Mouse (Mus musculus) gonadal fat pad, adult 2 months (tissue): Measurements from ENCODE around the gene Pcbp4. TPM values are rescaled to one million over a fixed set of nuclear protein-coding genes. Genes with fewer than 3 reads are reported as not detected.

Source experiments
- DNase-seq: peaks from one replicate; pipeline ENCODE4 v3.0.0-alpha.2; 2012; ENCODE audit warnings: low read depth
- polyA plus RNA-seq: library from polyadenylated mRNA; depleted of rRNA; stranded (reverse); fragments of >200 nt; gene quantifications from 2 replicates; pipeline ENCODE4 v1.2.3, GENCODE M21; 2012

Pcbp4 gene
- polyA plus RNA-seq, 1 experiment, result 53.6 TPM

- no peak for DNase-seq
These were observed 10.3 kb downstream of the Pcbp4 start for GRCm38 (mm10) chr9:106463122-106464063.

- DNase-seq, result no peak
These were observed 11.9 kb downstream of the Pcbp4 start for GRCm38 (mm10) chr9:106464751-106465541.

GRCm38 (mm10) chr9:106465571-106466200, 12.6 kb downstream of the Pcbp4 start, which contains the start of gene Gpr62:
Gene Gpr62, minus strand, starts transcription at chr9:106465938.
- DNase-seq, result no peak

GRCm38 (mm10) chr9:106466721-106467120, 13.6 kb downstream of the Pcbp4 start:
- no peak for DNase-seq

GRCm38 (mm10) chr9:106467746-106468145, 14.7 kb downstream of the Pcbp4 start:
- no peak for DNase-seq

GRCm38 (mm10) chr9:106469317-106469716, 16.2 kb downstream of the Pcbp4 start:
- DNase-seq, result no peak

- no peak for DNase-seq
These were observed 16.7 kb downstream of the Pcbp4 start for GRCm38 (mm10) chr9:106469776-106470175.

GRCm38 (mm10) chr9:106470991-106471750, 18.1 kb downstream of the Pcbp4 start:
- no peak for DNase-seq

GRCm38 (mm10) chr9:106471892-106472291, 18.8 kb downstream of the Pcbp4 start:
- no peak for DNase-seq

- no peak for DNase-seq
These were observed 19.2 kb downstream of the Pcbp4 start for GRCm38 (mm10) chr9:106472321-106472720.

GRCm38 (mm10) chr9:106473081-106473752, 20.1 kb downstream of the Pcbp4 start:
- DNase-seq, result no peak

- no peak for DNase-seq
These were observed 20.6 kb downstream of the Pcbp4 start for GRCm38 (mm10) chr9:106473753-106474105.

- no peak for DNase-seq
These were observed 21.4 kb downstream of the Pcbp4 start for GRCm38 (mm10) chr9:106474456-106474855.

GRCm38 (mm10) chr9:106475046-106475445, 22.0 kb downstream of the Pcbp4 start:
- no peak for DNase-seq

GRCm38 (mm10) chr9:106475663-106476001, 22.5 kb downstream of the Pcbp4 start, which contains the start of gene Rrp9:
Gene Rrp9, plus strand, starts transcription at chr9:106475963.
- DNase-seq, result no peak

GRCm38 (mm10) chr9:106476002-106476923, 23.2 kb downstream of the Pcbp4 start:
- DNase-seq, result peak; percentile 28

- DNase-seq, result peak; percentile 92
These were observed 23.9 kb downstream of the Pcbp4 start, which contains the start of gene Parp3 for GRCm38 (mm10) chr9:106476924-106477484. Gene Parp3, minus strand, starts transcription at chr9:106476949.

GRCm38 (mm10) chr9:106477649-106478048, 24.6 kb downstream of the Pcbp4 start:
- DNase-seq, result no peak

- DNase-seq, result no peak
These were observed 25.0 kb downstream of the Pcbp4 start for GRCm38 (mm10) chr9:106478101-106478500.
